Comparison of ENCODE assay signal across 12 mouse cellular contexts in genomic region chr8:13340650-13341049, GRCm38 (mm10). TPM values are rescaled to one million over a fixed set of nuclear protein-coding genes. Genes with fewer than 3 reads are reported as not detected.
DNase-seq lines count a peak whose midpoint lies in the region; ATAC-seq and TF ChIP-seq lines count a peak whose summit lies in the region.
"Had no signal": no experiment of that assay in that cellular context is flagged by ENCODE, and none has a peak within 500 bp of the region (broad histone marks: within the 10 kb centered on the region; RNA-seq: fewer than 3 reads in every experiment).

No protein-coding gene starts in this region.

- 87% methylated on average over 8 of the region's 8 CpGs for WGBS in heart, embryonic 14.5 days
- 78% methylated on average over 8 of the region's 8 CpGs for WGBS in bone marrow, adult 2 months
- 83% methylated on average over 8 of the region's 8 CpGs for WGBS in limb, embryonic 12.5 days

- no peaks in the 10 kb centered on the region for H3K9me3 ChIP-seq in heart, embryonic 14.5 days (ENCODE audit: control insufficient read depth, low read length)
- no peaks in the 10 kb centered on the region for H3K9me3 ChIP-seq in limb, embryonic 12.5 days

- H3K4me1 ChIP-seq in heart, embryonic 14.5 days (ENCODE audit: control insufficient read depth in 2 of 2, insufficient read depth in 2 of 2, low read length in 2 of 2): peaks cover 4 to 14% of the 10 kb centered on the region in 2 experiments
- H3K4me1 ChIP-seq in bone marrow, adult 2 months (ENCODE audit: control insufficient read depth, insufficient read depth, low read length): peaks cover 5% of the 10 kb centered on the region
- peaks cover 12% of the 10 kb centered on the region for H3K4me1 ChIP-seq in limb, embryonic 12.5 days (replicated peaks)

- H3K27ac ChIP-seq in heart, embryonic 14.5 days (replicated peaks in 1 of 2; ENCODE audit: control insufficient read depth in 1 of 2, insufficient read depth in 1 of 2, low read depth in 2 of 2, low read length in 2 of 2): no peak overlapping the region
- H3K27ac ChIP-seq in bone marrow, adult 2 months (ENCODE audit: control insufficient read depth, insufficient read depth, low read depth, low read length, poor library complexity): no peak overlapping the region
- no peak overlapping the region for H3K27ac ChIP-seq in limb, embryonic 12.5 days

- H3K27me3 ChIP-seq in heart, embryonic 14.5 days (ENCODE audit: control insufficient read depth, insufficient read depth, low read length): no peaks in the 10 kb centered on the region
- H3K27me3 ChIP-seq in limb, embryonic 12.5 days: no peaks in the 10 kb centered on the region

- peak overlapping the region; percentile 97; the same call in 1 of the 2 replicates for H3K9ac ChIP-seq in heart, embryonic 14.5 days (ENCODE audit: low read length)
- peak overlapping the region; percentile 42; the same call in 1 of the 2 replicates for H3K9ac ChIP-seq in limb, embryonic 12.5 days (replicated peaks)

- H3K4me3 ChIP-seq in heart, embryonic 14.5 days (ENCODE audit: control insufficient read depth in 1 of 2, insufficient read depth in 1 of 2, low read depth in 1 of 2, low read length in 2 of 2): no peak overlapping the region
- peak overlapping the region; percentile 23 for H3K4me3 ChIP-seq in bone marrow, adult 2 months (replicated peaks; ENCODE audit: control insufficient read depth, low read depth, low read length)
- peak overlapping the region; percentile 99; the same call in 1 of the 2 replicates for H3K4me3 ChIP-seq in limb, embryonic 12.5 days (replicated peaks)

- TF ChIP-seq POLR2A in bone marrow, adult 2 months (IDR thresholded peaks at IDR 0.05; ENCODE audit: borderline replicate concordance, control insufficient read depth, low read depth, low read length): no peak

- ATAC-seq in heart, embryonic 14.5 days (ENCODE audit: insufficient number of reproducible peaks, insufficient read depth, low FRiP score, low read depth): no peak
- ATAC-seq in limb, embryonic 12.5 days (ENCODE audit: insufficient number of reproducible peaks, insufficient read depth, low FRiP score, low TSS enrichment, low read depth): no peak

- intact Hi-C loops in heart, postnatal 25 days (cut with DNase I): no loop called here

- H3K4me2 ChIP-seq in heart, embryonic 14.5 days (ENCODE audit: low read length): no peak overlapping the region
- peak overlapping the region; percentile 76 for H3K4me2 ChIP-seq in limb, embryonic 12.5 days

- no peak for DNase-seq in heart, postnatal 25 days (ENCODE audit: low spot score)
- DNase-seq in 3134 (ENCODE audit: extremely low read depth, insufficient read length, low spot score) (peak; percentile 49), MN1 (ENCODE audit: low spot score) (no peak)
- DNase-seq in adrenal gland, adult 2 months: no peak
- DNase-seq in kidney, adult 18-20 months: no peak
- DNase-seq: kidney, adult 9 months; left cerebral cortex, postnatal 4 days had no signal

- H3K36me3 ChIP-seq in heart, embryonic 14.5 days (ENCODE audit: control insufficient read depth, insufficient read depth, low read length): peaks cover 57% of the 10 kb centered on the region
- peaks cover 55% of the 10 kb centered on the region for H3K36me3 ChIP-seq in limb, embryonic 12.5 days

- TF ChIP-seq CTCF in bone marrow, adult 2 months (IDR thresholded peaks at IDR 0.05; ENCODE audit: control insufficient read depth, insufficient read depth, low read length): no peak

RNA-seq across cellular contexts. Expression of gene Tfdp1, which starts 2.1 kb away (rescaled TPM):
- polyA plus RNA-seq in heart, embryonic 14.5 days (2014; fragmentation: Nextera tagmentation; extraction: Ambion mirVana): 79.0 and 82.2 TPM in 2 replicates
- total RNA-seq in heart, postnatal 25 days (2021): 10 to 100 TPM; 37.2 to 40.7 TPM
- polyA plus RNA-seq in bone marrow, adult 2 months (2011; ENCODE audit: insufficient read depth, insufficient read length, low replicate concordance, missing spikeins): 56.4 and 72.3 TPM in 2 replicates
- 187 and 188 TPM in 2 replicates for polyA plus RNA-seq in limb, embryonic 12.5 days (2016; fragmentation: Nextera tagmentation; extraction: Ambion mirVana)
- 10 to 100 TPM; 62.7 to 67.1 TPM for total RNA-seq in adrenal gland, adult 2 months (2021)
- 12.6 and 15.3 TPM in 2 replicates for polyA plus RNA-seq in adrenal gland, adult 2 months (2012; rRNA removed)

RNA-seq across cellular contexts. Expression of gene Tmco3, which starts 52.7 kb away (rescaled TPM):
- polyA plus RNA-seq in heart, embryonic 14.5 days (2014; fragmentation: Nextera tagmentation; extraction: Ambion mirVana): 37.2 and 39.6 TPM in 2 replicates
- 10 to 100 TPM; 25.3 to 29.8 TPM for total RNA-seq in heart, postnatal 25 days (2021)
- 7.4 and 7.9 TPM in 2 replicates for polyA plus RNA-seq in bone marrow, adult 2 months (2011; ENCODE audit: insufficient read depth, insufficient read length, low replicate concordance, missing spikeins)
- polyA plus RNA-seq in limb, embryonic 12.5 days (2016; fragmentation: Nextera tagmentation; extraction: Ambion mirVana): 45.9 and 46.4 TPM in 2 replicates
- total RNA-seq in adrenal gland, adult 2 months (2021): 10 to 100 TPM; 27.1 to 35.5 TPM
- 41.1 and 44.8 TPM in 2 replicates for polyA plus RNA-seq in adrenal gland, adult 2 months (2012; rRNA removed)

RNA-seq across cellular contexts. Expression of gene Dcun1d2, which starts 52.7 kb away (rescaled TPM):
- polyA plus RNA-seq in heart, embryonic 14.5 days (2014; fragmentation: Nextera tagmentation; extraction: Ambion mirVana): 30.4 and 30.9 TPM in 2 replicates
- total RNA-seq in heart, postnatal 25 days (2021): 10 to 100 TPM; 57.3 to 57.4 TPM
- 5.7 and 7.4 TPM in 2 replicates for polyA plus RNA-seq in bone marrow, adult 2 months (2011; ENCODE audit: insufficient read depth, insufficient read length, low replicate concordance, missing spikeins)
- 29.9 and 31.5 TPM in 2 replicates for polyA plus RNA-seq in limb, embryonic 12.5 days (2016; fragmentation: Nextera tagmentation; extraction: Ambion mirVana)
- 10 to 100 TPM; 28.3 to 36.2 TPM for total RNA-seq in adrenal gland, adult 2 months (2021)
- polyA plus RNA-seq in adrenal gland, adult 2 months (2012; rRNA removed): 23.3 and 24.9 TPM in 2 replicates

RNA-seq across cellular contexts. Expression of gene Atp4b, which starts 56.0 kb away (rescaled TPM):
- polyA plus RNA-seq in heart, embryonic 14.5 days (2014; fragmentation: Nextera tagmentation; extraction: Ambion mirVana): not detected in 2 replicates
- total RNA-seq in heart, postnatal 25 days (2021): not detected
- not detected in 2 replicates for polyA plus RNA-seq in bone marrow, adult 2 months (2011; ENCODE audit: insufficient read depth, insufficient read length, low replicate concordance, missing spikeins)
- polyA plus RNA-seq in limb, embryonic 12.5 days (2016; fragmentation: Nextera tagmentation; extraction: Ambion mirVana): not detected in 2 replicates
- under 1 TPM in 1 of 2 experiments, not detected in 1; 0.69 TPM for total RNA-seq in adrenal gland, adult 2 months (2021)
- polyA plus RNA-seq in adrenal gland, adult 2 months (2012; rRNA removed): 0.43 and 1.2 TPM in 2 replicates
- total RNA-seq: left cerebral cortex, postnatal 4 days; neutrophil, adult 5-6 weeks had no signal
- polyA plus RNA-seq: frontal cortex, adult 2 months had no signal

Comparison
In these comparisons a context has a peak if more than half of its experiments do, and no peak if none do; other contexts are left out.
1. H3K4me3 ChIP-seq: peak in bone marrow, adult 2 months (single experiment) and limb, embryonic 12.5 days (single experiment); none in heart, embryonic 14.5 days (0 of 2).